Mouse (Mus musculus) E14TG2a.4 (cell line): ENCODE measurements around the gene 2310011J03Rik.

Experiments used
- H3K27me3 ChIP-seq: 2 replicates; pipeline ENCODE4 v1.6.1; 2014; ENCODE audit warnings: low read length, control low read depth; ENCODE audit not compliant: insufficient read depth
- H3K36me3 ChIP-seq: 2 replicates; pipeline ENCODE4 v1.6.1; 2014; ENCODE audit warnings: low read length, control low read depth; ENCODE audit not compliant: insufficient read depth
- H3K4me1 ChIP-seq: replicated peaks from 2 replicates; pipeline ENCODE4 v1.6.1; 2014; ENCODE audit warnings: low read depth, low read length, control low read depth
- H3K4me3 ChIP-seq: replicated peaks from 2 replicates; pipeline ENCODE4 v1.5.1; 2014; ENCODE audit warnings: mild to moderate bottlenecking, low read length
- H3K9me3 ChIP-seq: 2 replicates; pipeline ENCODE4 v1.6.1; 2014; ENCODE audit warnings: low read length, control low read depth
- CTCF ChIP-seq: conservative IDR thresholded peaks from 2 replicates; pipeline ENCODE4 v1.5.1; 2014; ENCODE audit warnings: low read length
- NANOG ChIP-seq: IDR thresholded peaks from 2 replicates; pipeline ENCODE4 v1.6.1; 2014; ENCODE audit warnings: borderline replicate concordance, low read length, mixed read lengths
- POU5F1 ChIP-seq: IDR thresholded peaks from 2 replicates; pipeline ENCODE4 v1.6.1; 2014; ENCODE audit warnings: low read length, borderline replicate concordance

2310011J03Rik gene

GRCm38 (mm10) chr10:80320340-80320760 lies at the start of gene 2310011J03Rik:
2310011J03Rik (minus strand) TSS chr10:80320537.
- peak within 1 kb of the TSS; percentile 96 for H3K4me3 ChIP-seq
- no peaks in the 10 kb centered on the region for H3K9me3 ChIP-seq
- peaks cover 41% of the 10 kb centered on the region for H3K27me3 ChIP-seq
- H3K36me3 ChIP-seq, result peaks cover 25% of the 10 kb centered on the region
- TF ChIP-seq CTCF (no peak), NANOG (no peak), POU5F1 (no peak)
- peaks cover 85% of the 10 kb centered on the region for H3K4me1 ChIP-seq

DNA sequence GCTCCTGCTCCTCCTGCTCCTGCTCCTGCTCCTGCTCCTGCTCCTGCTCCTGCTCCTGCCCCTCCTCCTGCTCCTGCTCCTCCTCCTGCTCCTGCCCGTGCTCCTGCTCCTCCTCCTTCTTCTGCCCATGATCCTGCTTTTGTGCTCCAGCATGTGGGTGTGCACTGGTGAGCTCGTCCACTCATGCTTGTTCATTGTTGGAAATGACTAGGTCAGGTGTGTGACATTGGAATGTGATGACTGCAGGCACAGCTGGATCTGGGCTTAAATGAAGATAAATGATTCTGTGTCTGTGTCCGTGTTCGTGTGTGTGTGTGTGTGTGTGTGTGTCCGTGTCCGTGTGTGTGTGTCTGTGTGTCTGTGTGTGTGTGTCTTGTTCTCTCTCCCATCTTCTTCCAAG lies 48.1 kb upstream of the 2310011J03Rik start:
- Histone ChIP-seq H3K4me3 (no peak overlapping the region), H3K9me3 (peaks cover 3% of the 10 kb centered on the region; the same call in 1 of the 2 replicates), H3K36me3 (no peaks in the 10 kb centered on the region), H3K27me3 (peaks cover 56% of the 10 kb centered on the region), H3K4me1 (peaks cover 40% of the 10 kb centered on the region)
- no peak for TF ChIP-seq POU5F1
- no peak for TF ChIP-seq CTCF
- no peak for TF ChIP-seq NANOG

GRCm38 (mm10) chr10:80367954-80368353 lies 47.6 kb upstream of the 2310011J03Rik start:
- Histone ChIP-seq H3K9me3 (peaks cover 3% of the 10 kb centered on the region; the same call in 1 of the 2 replicates), H3K4me1 (peaks cover 40% of the 10 kb centered on the region), H3K36me3 (no peaks in the 10 kb centered on the region), H3K27me3 (peaks cover 54% of the 10 kb centered on the region), H3K4me3 (no peak overlapping the region)
- TF ChIP-seq NANOG (no peak), CTCF (no peak), POU5F1 (no peak)

DNA sequence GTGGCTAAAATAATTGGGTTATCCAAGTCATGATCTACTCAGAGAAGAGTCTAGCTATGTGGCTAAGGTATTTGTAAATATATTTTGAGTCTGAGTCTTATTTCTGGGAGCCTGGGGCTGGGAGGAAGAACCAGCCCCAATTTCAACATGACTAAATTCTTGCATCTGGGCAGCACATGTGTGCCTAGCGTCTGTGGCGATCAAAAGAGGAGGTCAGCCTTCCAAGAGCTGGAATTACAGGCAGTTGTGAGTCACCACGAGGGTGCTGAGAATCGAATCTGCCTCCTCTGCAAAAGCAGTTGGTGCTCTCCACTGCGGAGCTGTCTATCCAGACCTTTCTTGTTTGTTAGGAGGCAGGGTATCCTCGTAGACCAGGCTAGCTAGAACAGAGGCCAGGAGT lies 45.4 kb upstream of the 2310011J03Rik start:
- H3K4me3 ChIP-seq, result no peak overlapping the region
- no peaks in the 10 kb centered on the region for H3K36me3 ChIP-seq
- H3K27me3 ChIP-seq, result peaks cover 51% of the 10 kb centered on the region
- H3K9me3 ChIP-seq, result peaks cover 3% of the 10 kb centered on the region; the same call in 1 of the 2 replicates
- peaks cover 23% of the 10 kb centered on the region; the same call in 1 of the 2 replicates for H3K4me1 ChIP-seq
- no peak for TF ChIP-seq POU5F1
- TF ChIP-seq CTCF, result no peak
- no peak for TF ChIP-seq NANOG

- H3K27me3 ChIP-seq, result peaks cover 58% of the 10 kb centered on the region
- TF ChIP-seq NANOG (no peak), POU5F1 (no peak), CTCF (no peak)
- H3K36me3 ChIP-seq, result no peaks in the 10 kb centered on the region
- H3K4me3 ChIP-seq, result no peak overlapping the region
- peaks cover 3% of the 10 kb centered on the region; the same call in 1 of the 2 replicates for H3K9me3 ChIP-seq
- peaks cover 11% of the 10 kb centered on the region; the same call in 1 of the 2 replicates for H3K4me1 ChIP-seq
Measured at GRCm38 (mm10) chr10:80363734-80364133, 43.4 kb upstream of the 2310011J03Rik start.

GRCm38 (mm10) chr10:80357994-80358639 lies 37.8 kb upstream of the 2310011J03Rik start:
- peaks cover 40% of the 10 kb centered on the region for H3K4me1 ChIP-seq
- no peaks in the 10 kb centered on the region for H3K9me3 ChIP-seq
- TF ChIP-seq POU5F1, result no peak
- TF ChIP-seq CTCF, result no peak
- TF ChIP-seq NANOG, result no peak
- H3K27me3 ChIP-seq, result peaks cover 72% of the 10 kb centered on the region
- peak overlapping the region; percentile 60 for H3K4me3 ChIP-seq
- no peaks in the 10 kb centered on the region for H3K36me3 ChIP-seq

- Histone ChIP-seq H3K9me3 (no peaks in the 10 kb centered on the region), H3K27me3 (peaks cover 75% of the 10 kb centered on the region), H3K36me3 (no peaks in the 10 kb centered on the region), H3K4me3 (peak overlapping the region; percentile 85), H3K4me1 (peaks cover 48% of the 10 kb centered on the region)
- no peak for TF ChIP-seq NANOG
- TF ChIP-seq CTCF, result no peak
- TF ChIP-seq POU5F1, result no peak
Measured at GRCm38 (mm10) chr10:80357336-80357735, 37.0 kb upstream of the 2310011J03Rik start.

DNA sequence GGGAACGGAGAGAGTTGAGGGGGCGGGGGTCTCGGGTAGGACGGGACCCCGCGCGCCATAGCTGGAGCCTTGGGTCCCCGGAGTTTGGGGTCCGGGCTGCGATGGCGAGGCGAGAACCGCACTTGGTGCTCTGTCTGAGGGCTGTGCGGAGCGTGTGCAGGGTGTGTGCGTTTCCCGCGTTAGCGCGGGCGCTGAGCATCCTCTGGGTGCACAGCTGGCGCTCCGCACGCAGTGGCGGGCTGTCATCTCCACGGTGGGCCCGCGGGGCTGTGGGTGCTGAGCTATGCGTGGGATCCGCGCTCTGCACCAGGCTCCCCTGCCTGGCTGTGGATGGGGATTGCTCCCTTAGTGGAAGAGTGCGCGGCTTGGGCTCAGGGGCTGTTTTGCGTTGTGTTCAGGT lies 36.4 kb upstream of the 2310011J03Rik start:
- Histone ChIP-seq H3K9me3 (no peaks in the 10 kb centered on the region), H3K4me3 (peak overlapping the region; percentile 85), H3K27me3 (peaks cover 80% of the 10 kb centered on the region), H3K36me3 (no peaks in the 10 kb centered on the region), H3K4me1 (peaks cover 54% of the 10 kb centered on the region)
- no peak for TF ChIP-seq CTCF
- TF ChIP-seq NANOG, result no peak
- TF ChIP-seq POU5F1, result no peak
